Mouse (Mus musculus) kidney, embryonic 16.5 days (tissue): Measurements from ENCODE around the gene Fkbp11. TPM values are rescaled to one million over a fixed set of nuclear protein-coding genes. Genes with fewer than 3 reads are reported as not detected.

Experiments
- ATAC-seq: fragments of 200-750 bp; cut with Nextera tagmentation; 2 replicates; pipeline ENCODE4 v1.8.0; 2017; ENCODE audit warnings: moderate TSS enrichment; ENCODE audit not compliant: low FRiP score, low TSS enrichment
- H3K27ac ChIP-seq: fragments of 300-500 bp; sonication (generic); 2 replicates; pipeline ENCODE4 v1.5.1; 2014; ENCODE audit warnings: low read length
- H3K27me3 ChIP-seq: fragments of 300-500 bp; sonication (generic); 2 replicates; pipeline ENCODE4 v1.6.1; 2014; ENCODE audit warnings: low read length, control low read depth, mixed read lengths; ENCODE audit not compliant: insufficient read depth
- H3K36me3 ChIP-seq: fragments of 300-500 bp; sonication (generic); 2 replicates; pipeline ENCODE4 v1.6.1; 2014; ENCODE audit warnings: low read length, control low read depth, mixed read lengths; ENCODE audit not compliant: insufficient read depth
- H3K4me1 ChIP-seq: fragments of 300-500 bp; sonication (generic); 2 replicates; pipeline ENCODE4 v1.6.1; 2014; ENCODE audit warnings: low read length, control low read depth, mixed read lengths; ENCODE audit not compliant: insufficient read depth
- H3K4me2 ChIP-seq: fragments of 300-500 bp; sonication (generic); replicated peaks from 2 replicates; pipeline ENCODE4 v1.6.1; 2014; ENCODE audit warnings: low read depth, low read length
- H3K4me3 ChIP-seq: fragments of 300-500 bp; sonication (generic); 2 replicates; pipeline ENCODE4 v1.5.1; 2014; ENCODE audit warnings: mild to moderate bottlenecking, low read length
- H3K9ac ChIP-seq: fragments of 300-500 bp; sonication (generic); replicated peaks from 2 replicates; pipeline ENCODE4 v1.6.1; 2014; ENCODE audit warnings: low read length
- H3K9me3 ChIP-seq: fragments of 300-500 bp; sonication (generic); 2 replicates; pipeline ENCODE4 v1.6.1; 2016; ENCODE audit warnings: low read length, control low read depth
- WGBS: fragments of 180-500 bp; shearing (Covaris S2); extraction: QIAGEN DNeasy Blood & Tissue Kit; methylation state at CpG from one replicate; pipeline ENCODE4 v1.1.7; 2014; 5-methylcytosine and 5-hydroxymethylcytosine counted together
- polyA plus RNA-seq: library from polyadenylated mRNA; unstranded; fragments of >200 nt; fragmentation: Nextera tagmentation; extraction: Ambion mirVana; gene quantifications from 2 replicates; pipeline ENCODE4 v1.2.1, GENCODE M21; 2015

Fkbp11 gene
- polyA plus RNA-seq, 1 experiment from 2014 or later, result 39.1 TPM

DNA sequence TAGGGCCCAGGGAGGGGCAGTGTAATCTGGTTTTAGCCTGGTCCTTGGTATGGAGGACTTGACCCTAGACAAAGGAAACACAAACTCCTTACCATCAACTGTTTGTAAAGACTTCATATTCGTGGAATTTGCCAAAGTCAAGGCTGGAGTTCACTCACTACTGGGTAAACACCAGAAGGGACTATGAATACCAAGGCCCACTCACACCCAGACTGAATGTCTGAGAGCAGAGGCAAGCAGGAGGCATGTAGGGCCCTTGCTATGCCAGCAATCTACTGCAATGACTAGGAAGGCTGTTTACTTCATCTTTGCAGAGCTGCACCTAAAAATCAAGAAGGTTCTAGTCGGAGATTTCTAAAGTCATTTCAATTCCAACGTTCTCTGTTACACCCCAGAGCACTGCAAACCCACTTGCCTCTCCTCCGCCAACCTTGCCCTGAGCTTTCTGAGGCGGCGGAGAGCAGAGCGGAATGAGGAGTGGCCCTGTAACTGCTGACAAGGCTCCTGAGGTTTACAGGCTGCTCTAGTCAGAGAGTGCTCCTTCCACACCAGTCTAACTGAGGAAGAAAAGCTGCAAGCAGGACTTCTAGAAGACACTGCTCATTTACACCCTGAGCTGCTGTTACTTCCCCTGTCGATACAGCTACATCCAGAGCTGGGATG is 14.9 kb upstream of the Fkbp11 start:
- Histone ChIP-seq H3K36me3 (peaks cover 33% of the 10 kb centered on the region), H3K4me1 (peaks cover 5% of the 10 kb centered on the region; the same call in 1 of the 2 replicates), H3K27ac (no peak overlapping the region), H3K9me3 (no peaks in the 10 kb centered on the region), H3K4me2 (no peak overlapping the region), H3K9ac (no peak overlapping the region), H3K4me3 (no peak overlapping the region), H3K27me3 (no peaks in the 10 kb centered on the region)
- ATAC-seq, result no peak
- WGBS, result 73% methylated on average over 8 of the region's 8 CpGs

DNA sequence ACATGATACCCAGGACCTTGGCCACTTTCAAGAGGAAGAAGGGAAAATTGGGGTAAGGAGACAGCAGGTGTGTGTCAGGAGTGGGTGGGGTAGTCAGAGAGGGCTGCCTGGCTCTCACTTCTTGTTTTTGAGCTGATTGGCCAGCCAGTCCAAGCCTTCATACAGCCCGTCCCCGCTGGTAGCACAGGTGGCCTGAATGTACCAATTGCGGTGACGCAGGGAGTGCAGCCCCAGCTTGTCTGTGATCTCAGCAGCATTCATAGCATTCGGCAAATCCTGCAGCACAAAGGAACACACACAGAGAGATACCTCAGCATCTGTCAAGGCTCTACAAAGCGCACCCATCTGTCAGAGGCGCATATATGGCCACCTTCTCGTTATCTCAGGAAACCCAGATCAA is 12.2 kb upstream of the Fkbp11 start:
- H3K36me3 ChIP-seq, result peaks cover 51% of the 10 kb centered on the region
- 92% methylated on average over 8 of the region's 8 CpGs for WGBS
- H3K4me3 ChIP-seq, result no peak overlapping the region
- H3K9ac ChIP-seq, result no peak overlapping the region
- ATAC-seq, result no peak
- no peaks in the 10 kb centered on the region for H3K9me3 ChIP-seq
- no peak overlapping the region for H3K27ac ChIP-seq
- H3K4me2 ChIP-seq, result no peak overlapping the region
- no peaks in the 10 kb centered on the region for H3K4me1 ChIP-seq
- H3K27me3 ChIP-seq, result no peaks in the 10 kb centered on the region

DNA sequence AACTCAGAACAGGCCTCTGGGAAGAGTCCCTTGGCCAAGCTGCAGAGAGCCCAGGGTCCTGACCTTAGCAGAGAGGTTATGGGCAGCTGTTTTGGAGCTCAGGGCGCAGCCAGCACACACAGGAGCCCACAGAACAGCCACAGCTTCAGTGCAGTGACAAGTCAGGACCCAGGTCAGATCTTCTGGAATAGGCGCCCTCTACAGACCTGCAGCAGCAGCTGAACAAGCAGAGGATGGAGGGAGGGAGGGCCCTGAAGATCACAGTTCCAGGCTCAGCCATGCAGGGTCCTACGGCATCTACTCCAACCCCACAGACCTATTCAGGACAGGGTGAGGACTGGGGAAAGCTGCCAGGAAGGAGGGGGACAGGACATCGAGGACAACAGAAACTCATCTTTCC is 10.8 kb upstream of the Fkbp11 start:
- no peaks in the 10 kb centered on the region for H3K4me1 ChIP-seq
- H3K9me3 ChIP-seq, result no peaks in the 10 kb centered on the region
- H3K4me2 ChIP-seq, result no peak overlapping the region
- H3K27ac ChIP-seq, result no peak overlapping the region
- no peak overlapping the region for H3K9ac ChIP-seq
- 73% methylated on average over 4 of the region's 4 CpGs for WGBS
- H3K4me3 ChIP-seq, result no peak overlapping the region
- no peaks in the 10 kb centered on the region for H3K27me3 ChIP-seq
- no peak for ATAC-seq
- H3K36me3 ChIP-seq, result peaks cover 52% of the 10 kb centered on the region

DNA sequence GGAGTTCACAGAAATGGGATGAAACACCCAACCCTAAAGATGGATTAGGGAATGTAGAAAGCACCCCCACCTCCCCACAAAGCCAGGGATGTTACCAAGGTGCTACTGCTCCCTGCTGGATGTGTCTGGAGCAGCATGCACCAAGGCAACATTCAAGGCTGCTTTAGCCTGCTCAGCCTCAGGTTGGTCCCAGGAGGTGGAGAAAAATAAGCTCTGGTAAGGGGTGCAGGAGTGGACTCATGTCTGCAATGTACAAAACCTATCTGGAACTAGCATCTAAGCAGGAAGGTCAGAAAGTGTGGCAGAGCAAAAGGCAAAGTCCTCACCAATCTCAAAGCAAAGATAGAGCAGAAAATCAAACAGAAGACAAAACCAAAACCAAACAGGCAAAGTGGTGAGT is 9.9 kb upstream of the Fkbp11 start:
- H3K4me1 ChIP-seq, result peaks cover 5% of the 10 kb centered on the region; the same call in 1 of the 2 replicates
- H3K36me3 ChIP-seq, result peaks cover 52% of the 10 kb centered on the region
- no peak overlapping the region for H3K9ac ChIP-seq
- no peak for ATAC-seq
- H3K27me3 ChIP-seq, result no peaks in the 10 kb centered on the region
- H3K27ac ChIP-seq, result no peak overlapping the region
- no peak overlapping the region for H3K4me3 ChIP-seq
- H3K9me3 ChIP-seq, result no peaks in the 10 kb centered on the region
- H3K4me2 ChIP-seq, result no peak overlapping the region

DNA sequence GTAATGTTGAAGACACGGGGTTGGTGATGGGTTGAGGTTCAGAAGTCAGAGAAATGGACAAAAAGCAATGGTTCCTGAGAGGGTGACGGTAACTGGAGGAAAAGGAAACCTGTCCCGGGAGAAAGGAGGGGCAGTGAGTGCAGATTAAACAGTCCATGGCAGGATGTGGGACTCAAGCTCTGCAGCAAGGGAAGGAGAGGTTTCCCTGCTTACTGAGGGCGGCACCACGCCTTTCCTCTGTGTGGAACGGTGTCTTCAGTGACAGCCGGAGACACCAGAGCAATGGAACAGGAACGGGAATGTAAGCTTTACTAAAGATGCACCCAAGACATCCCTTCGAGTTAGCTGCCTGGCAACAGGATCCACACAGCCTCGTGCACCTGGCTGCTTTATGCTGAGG is 8.5 kb upstream of the Fkbp11 start:
- Histone ChIP-seq H3K27me3 (no peaks in the 10 kb centered on the region), H3K4me2 (no peak overlapping the region), H3K9ac (no peak overlapping the region), H3K27ac (no peak overlapping the region), H3K36me3 (peaks cover 48% of the 10 kb centered on the region), H3K4me1 (peaks cover 5% of the 10 kb centered on the region; the same call in 1 of the 2 replicates), H3K9me3 (no peaks in the 10 kb centered on the region), H3K4me3 (no peak overlapping the region)
- no peak for ATAC-seq
- 88% methylated on average over 10 of the region's 10 CpGs for WGBS

DNA sequence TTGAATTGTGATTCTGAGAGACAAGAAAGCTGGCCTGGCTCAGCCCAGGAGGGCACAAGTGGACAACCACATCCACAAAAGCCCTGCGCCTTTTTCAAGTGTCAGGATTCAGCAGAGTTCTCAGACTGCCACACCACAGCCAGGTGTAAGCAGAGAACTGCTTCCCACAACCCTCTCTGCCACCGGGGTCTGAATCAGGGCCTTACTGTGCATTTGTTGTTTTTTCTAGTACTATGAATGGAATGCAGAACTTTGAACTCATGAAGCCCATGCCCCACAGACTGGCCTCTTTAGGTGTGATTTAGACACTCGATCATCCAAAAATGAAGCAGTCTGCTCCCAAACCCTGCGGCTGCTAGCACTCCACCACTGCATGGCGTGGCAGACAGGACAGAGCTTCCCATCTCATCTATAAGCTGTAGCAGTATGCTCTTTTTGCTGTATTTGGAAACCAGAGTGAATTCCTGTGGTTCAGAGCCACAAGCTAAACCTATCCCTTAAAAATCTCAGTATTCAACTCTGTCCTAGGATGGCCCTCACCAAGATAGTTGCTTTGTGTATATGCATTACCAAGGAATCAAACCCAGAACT is 6.1 kb upstream of the Fkbp11 start:
- no peaks in the 10 kb centered on the region for H3K27me3 ChIP-seq
- no peak; the same call in 1 of the 2 replicates for ATAC-seq
- H3K4me3 ChIP-seq, result no peak overlapping the region
- no peaks in the 10 kb centered on the region for H3K9me3 ChIP-seq
- WGBS, result 72% methylated on average over 5 of the region's 5 CpGs
- no peak overlapping the region for H3K4me2 ChIP-seq
- H3K4me1 ChIP-seq, result peaks cover 9% of the 10 kb centered on the region; the same call in 1 of the 2 replicates
- H3K9ac ChIP-seq, result no peak overlapping the region
- H3K27ac ChIP-seq, result 0 out of 2 replicates have a peak overlapping the region, but pooled peaks have one; percentile 20
- H3K36me3 ChIP-seq, result peaks cover 25% of the 10 kb centered on the region

DNA sequence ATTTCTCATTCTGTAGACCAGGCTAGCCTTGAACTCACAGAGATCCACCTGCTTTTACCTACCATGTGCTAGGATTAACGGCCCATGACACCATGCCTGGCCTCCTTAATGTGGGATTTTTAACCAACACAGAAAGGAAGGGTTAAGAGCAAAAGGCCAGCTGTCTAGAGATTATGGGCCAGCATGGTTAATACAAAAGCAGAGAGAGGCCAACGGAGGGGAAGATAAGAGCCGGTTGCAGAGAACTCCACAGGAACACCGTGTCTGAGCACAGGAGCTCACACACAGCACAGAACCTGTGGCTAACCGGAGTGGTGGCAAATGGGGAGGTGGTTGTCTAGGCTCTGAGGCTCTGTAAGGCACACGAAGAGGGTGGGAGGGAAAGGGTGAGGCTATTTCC is 5.4 kb upstream of the Fkbp11 start:
- no peak overlapping the region for H3K4me2 ChIP-seq
- no peak overlapping the region for H3K9ac ChIP-seq
- H3K36me3 ChIP-seq, result peaks cover 19% of the 10 kb centered on the region
- no peak overlapping the region for H3K4me3 ChIP-seq
- no peaks in the 10 kb centered on the region for H3K9me3 ChIP-seq
- peaks cover 9% of the 10 kb centered on the region; the same call in 1 of the 2 replicates for H3K4me1 ChIP-seq
- ATAC-seq, result no peak
- 62% methylated on average over 6 of the region's 6 CpGs for WGBS
- H3K27me3 ChIP-seq, result no peaks in the 10 kb centered on the region
- no peak overlapping the region for H3K27ac ChIP-seq

DNA sequence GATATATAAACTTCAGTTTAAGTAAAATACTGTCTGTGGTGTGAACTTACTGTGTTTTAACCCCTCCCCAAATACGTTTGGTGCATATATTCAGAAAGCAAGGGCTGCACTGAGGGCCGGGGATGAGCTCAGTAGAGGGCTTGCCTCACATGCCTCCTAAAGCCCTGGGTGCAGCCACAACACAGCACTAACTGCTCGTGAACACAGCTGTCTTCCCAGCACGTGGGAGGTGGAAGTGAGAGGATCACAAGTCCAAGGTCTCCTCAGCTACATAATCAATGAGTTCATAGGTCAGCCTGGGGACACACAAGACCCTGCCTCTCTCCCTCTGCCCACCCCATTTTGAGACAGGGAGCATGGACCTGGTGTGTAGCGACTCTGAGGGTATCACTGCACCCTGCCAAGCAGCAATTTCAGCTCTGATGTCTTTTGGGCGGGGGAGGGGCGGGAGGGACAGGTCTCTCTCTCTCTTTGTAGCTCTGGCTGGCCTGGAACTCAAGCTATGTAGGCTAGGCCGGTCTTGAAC is 4.1 kb upstream of the Fkbp11 start:
- H3K4me3 ChIP-seq, result no peak overlapping the region
- WGBS, result 53% methylated on average over 8 of the region's 8 CpGs

DNA sequence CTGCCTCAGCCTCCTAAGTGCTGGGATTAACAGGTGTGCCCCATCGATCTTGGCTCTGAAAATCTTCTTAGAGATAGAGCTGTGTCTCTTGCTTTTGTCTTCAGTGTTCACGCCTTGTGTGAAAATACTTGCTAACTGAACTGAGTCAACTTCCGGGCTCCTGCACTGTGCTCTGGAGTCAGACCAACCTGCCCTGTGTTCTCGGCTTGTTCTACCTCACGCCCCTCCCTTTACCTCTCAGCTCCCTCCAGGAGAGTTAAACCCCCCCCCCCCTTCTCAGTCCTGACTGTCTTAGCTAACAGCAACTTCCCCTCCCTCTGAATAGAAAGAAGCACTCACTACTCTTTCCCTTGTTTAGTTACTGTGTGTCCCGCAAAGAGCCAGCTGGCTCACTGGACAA is 2.8 kb upstream of the Fkbp11 start:
- no peaks in the 10 kb centered on the region for H3K27me3 ChIP-seq
- H3K27ac ChIP-seq, result no peak overlapping the region
- no peak overlapping the region for H3K4me2 ChIP-seq
- H3K36me3 ChIP-seq, result peaks cover 4% of the 10 kb centered on the region; the same call in 1 of the 2 replicates
- no peak overlapping the region for H3K9ac ChIP-seq
- no peak for ATAC-seq
- no peak overlapping the region for H3K4me3 ChIP-seq
- H3K9me3 ChIP-seq, result no peaks in the 10 kb centered on the region
- peaks cover 17% of the 10 kb centered on the region for H3K4me1 ChIP-seq
- 77% methylated on average over 6 of the region's 6 CpGs for WGBS

More for the DNA sequence above, 4.1 kb upstream of the Fkbp11 start:
- Histone ChIP-seq H3K27ac (no peak overlapping the region), H3K27me3 (no peaks in the 10 kb centered on the region), H3K4me1 (peaks cover 13% of the 10 kb centered on the region), H3K9ac (no peak overlapping the region), H3K4me2 (no peak overlapping the region), H3K9me3 (no peaks in the 10 kb centered on the region), H3K36me3 (peaks cover 15% of the 10 kb centered on the region)
- ATAC-seq, result no peak
